Comparison of ENCODE assay signal across 8 mouse cellular contexts in the genomic region with DNA sequence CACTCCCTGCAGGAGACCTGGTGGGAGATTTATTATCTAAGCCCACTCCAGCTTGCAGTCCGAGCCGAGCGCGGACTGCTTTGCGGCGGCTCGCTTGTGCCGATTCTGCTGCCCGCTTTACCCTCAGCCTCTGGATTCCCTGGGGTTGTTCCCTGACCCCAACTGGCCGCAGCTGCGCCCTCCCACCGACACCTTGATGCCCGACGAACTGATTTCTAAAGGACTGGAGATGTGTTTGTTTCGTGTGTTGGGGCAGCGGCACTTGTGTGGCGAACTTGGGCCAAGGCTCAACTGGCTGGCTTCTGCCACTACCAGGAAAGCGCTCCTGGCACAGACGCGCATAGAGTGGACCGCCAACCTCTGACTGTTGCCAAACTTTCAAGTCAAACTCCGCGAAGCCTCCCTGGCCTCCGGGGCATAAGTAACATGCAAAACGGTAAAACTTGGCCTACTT. TPM values are rescaled to one million over a fixed set of nuclear protein-coding genes. Genes with fewer than 3 reads are reported as not detected.
DNase-seq lines count a peak whose midpoint lies in the region; ATAC-seq and TF ChIP-seq lines count a peak whose summit lies in the region.

No protein-coding gene starts in this region.

- ATAC-seq in heart, embryonic 16.5 days (replicated peaks; ENCODE audit: extremely low read depth, insufficient read depth, low FRiP score), result no peak
- ATAC-seq in limb, embryonic 14.5 days (ENCODE audit: low FRiP score, low read depth), result no peak
- no peak for ATAC-seq in stomach, postnatal 0 days (ENCODE audit: low FRiP score, low TSS enrichment)

- no peak for TF ChIP-seq CTCF in stomach, postnatal 0 days (IDR thresholded peaks at IDR 0.05; ENCODE audit: low read depth)

- peak; percentile 32 to 51 for DNase-seq in cerebellum, postnatal 14 days
- no peak for DNase-seq in cerebellum, adult 9-11 months
- peak; percentile 59 for DNase-seq in embryo, embryonic 10 days (ENCODE audit: low spot score)
- DNase-seq in limb, embryonic 14.5 days (ENCODE audit: low spot score), result peak; percentile 16
- no peak for DNase-seq in stomach, postnatal 0 days (ENCODE audit: low spot score)
- no peak for DNase-seq in cerebellum, adult 11 months
- DNase-seq in T-cell, adult 2 months (ENCODE audit: low spot score), result no peak

- peaks cover 58% of the 10 kb centered on the region for H3K27me3 ChIP-seq in heart, embryonic 16.5 days (ENCODE audit: control insufficient read depth, insufficient read depth, low read length)
- peaks cover 38% of the 10 kb centered on the region for H3K27me3 ChIP-seq in limb, embryonic 14.5 days (ENCODE audit: control insufficient read depth, insufficient read depth, low read length)
- H3K27me3 ChIP-seq in stomach, postnatal 0 days (ENCODE audit: control insufficient read depth, insufficient read depth, low read length), result peaks cover 3% of the 10 kb centered on the region; the same call in 1 of the 2 replicates

- WGBS in heart, embryonic 16.5 days, result 1% methylated on average over 25 of the region's 25 CpGs
- under 1% methylated on average over 25 of the region's 25 CpGs for WGBS in limb, embryonic 14.5 days
- WGBS in stomach, postnatal 0 days, result under 1% methylated on average over 25 of the region's 25 CpGs

- no peak for TF ChIP-seq EP300 in stomach, postnatal 0 days (optimal IDR thresholded peaks at IDR 0.05)

- H3K9me3 ChIP-seq in heart, embryonic 16.5 days (replicated peaks; ENCODE audit: control insufficient read depth, low read length), result no peaks in the 10 kb centered on the region
- no peaks in the 10 kb centered on the region for H3K9me3 ChIP-seq in limb, embryonic 14.5 days (ENCODE audit: control insufficient read depth, low read length)
- no peaks in the 10 kb centered on the region for H3K9me3 ChIP-seq in stomach, postnatal 0 days (ENCODE audit: control insufficient read depth, low read length)

- peak overlapping the region; percentile 72 for H3K4me2 ChIP-seq in heart, embryonic 16.5 days (ENCODE audit: low read depth, low read length)
- peak overlapping the region; percentile 76 for H3K4me2 ChIP-seq in limb, embryonic 14.5 days (replicated peaks; ENCODE audit: low read depth, low read length, severe bottlenecking)
- H3K4me2 ChIP-seq in stomach, postnatal 0 days (replicated peaks; ENCODE audit: low read depth), result peak overlapping the region; percentile 52

- no peak overlapping the region for H3K9ac ChIP-seq in heart, embryonic 16.5 days (ENCODE audit: low read length)
- H3K9ac ChIP-seq in limb, embryonic 14.5 days (ENCODE audit: low read depth, low read length, severe bottlenecking), result peak overlapping the region; percentile 61
- H3K9ac ChIP-seq in stomach, postnatal 0 days (ENCODE audit: low read length), result peak overlapping the region; percentile 47

- H3K27ac ChIP-seq in heart, embryonic 16.5 days (ENCODE audit: low read length), result no peak overlapping the region
- peak overlapping the region; percentile 59 for H3K27ac ChIP-seq in limb, embryonic 14.5 days (replicated peaks; ENCODE audit: low read depth, low read length)
- H3K27ac ChIP-seq in stomach, postnatal 0 days (replicated peaks), result no peak overlapping the region; the same call in 1 of the 2 replicates

- peak overlapping the region; percentile 52 for H3K4me3 ChIP-seq in heart, embryonic 16.5 days (ENCODE audit: low read length)
- H3K4me3 ChIP-seq in limb, embryonic 14.5 days (replicated peaks; ENCODE audit: low read length), result peak overlapping the region; percentile 43
- H3K4me3 ChIP-seq in stomach, postnatal 0 days (ENCODE audit: low read depth, low read length), result peak overlapping the region; percentile 42

- H3K4me1 ChIP-seq in heart, embryonic 16.5 days (ENCODE audit: control insufficient read depth, insufficient read depth, low read length), result peaks cover 22% of the 10 kb centered on the region
- H3K4me1 ChIP-seq in limb, embryonic 14.5 days (ENCODE audit: control insufficient read depth, insufficient read depth, low read length), result peaks cover 17% of the 10 kb centered on the region
- H3K4me1 ChIP-seq in stomach, postnatal 0 days (replicated peaks; ENCODE audit: control insufficient read depth, insufficient read depth), result no peaks in the 10 kb centered on the region

- TF ChIP-seq POLR2A in limb, embryonic 14.5 days (IDR thresholded peaks at IDR 0.05; ENCODE audit: borderline replicate concordance, extremely low read depth, insufficient read depth, insufficient read length), result no peak

- no peaks in the 10 kb centered on the region for H3K36me3 ChIP-seq in heart, embryonic 16.5 days (ENCODE audit: control insufficient read depth, insufficient read depth)
- H3K36me3 ChIP-seq in limb, embryonic 14.5 days (ENCODE audit: control insufficient read depth, insufficient read depth, low read length), result no peaks in the 10 kb centered on the region
- H3K36me3 ChIP-seq in stomach, postnatal 0 days (ENCODE audit: control insufficient read depth, insufficient read depth, low read length), result no peaks in the 10 kb centered on the region

RNA-seq across cellular contexts. Expression of a gene that starts 3.1 kb away (rescaled TPM):
- polyA plus RNA-seq in heart, embryonic 16.5 days (2015; fragmentation: Nextera tagmentation; extraction: Ambion mirVana), result 0.96 and 0.99 TPM in 2 replicates
- polyA plus RNA-seq in limb, embryonic 14.5 days (2012; rRNA removed), result 4.9 and 5.6 TPM in 2 replicates
- 4.0 and 8.0 TPM in 2 replicates for polyA plus RNA-seq in limb, embryonic 14.5 days (2014; fragmentation: Nextera tagmentation; extraction: Ambion mirVana)
- polyA plus RNA-seq in stomach, postnatal 0 days (2015; fragmentation: Nextera tagmentation; extraction: Ambion mirVana), result 1.3 and 1.4 TPM in 2 replicates

RNA-seq across cellular contexts. Expression of a gene that starts 55.2 kb away (rescaled TPM):
- polyA plus RNA-seq in heart, embryonic 16.5 days (2015; fragmentation: Nextera tagmentation; extraction: Ambion mirVana), result 0.07 and 0.08 TPM in 2 replicates
- 3.3 and 4.3 TPM in 2 replicates for polyA plus RNA-seq in limb, embryonic 14.5 days (2012; rRNA removed)
- polyA plus RNA-seq in limb, embryonic 14.5 days (2014; fragmentation: Nextera tagmentation; extraction: Ambion mirVana), result 1.3 and 1.7 TPM in 2 replicates
- 0.47 and 0.56 TPM in 2 replicates for polyA plus RNA-seq in stomach, postnatal 0 days (2015; fragmentation: Nextera tagmentation; extraction: Ambion mirVana)

Comparison
In these comparisons a context has a peak if more than half of its experiments do, and no peak if none do; other contexts are left out.
1. DNase-seq: peak in cerebellum, postnatal 14 days (2 of 2), embryo, embryonic 10 days (single experiment) and limb, embryonic 14.5 days (single experiment); none in cerebellum, adult 9-11 months (single experiment), stomach, postnatal 0 days (single experiment), cerebellum, adult 11 months (single experiment) and T-cell, adult 2 months (single experiment).
2. Peak in every context shown above with its lines, with median percentiles within 50 percentile points of each other: H3K4me2 ChIP-seq and H3K4me3 ChIP-seq.